Mouse (Mus musculus): Measurements from ENCODE around the gene Sypl2.
A peak's percentile ranks its signal among the peaks of the same experiment; 100 is the strongest.

Sypl2 gene

DNA sequence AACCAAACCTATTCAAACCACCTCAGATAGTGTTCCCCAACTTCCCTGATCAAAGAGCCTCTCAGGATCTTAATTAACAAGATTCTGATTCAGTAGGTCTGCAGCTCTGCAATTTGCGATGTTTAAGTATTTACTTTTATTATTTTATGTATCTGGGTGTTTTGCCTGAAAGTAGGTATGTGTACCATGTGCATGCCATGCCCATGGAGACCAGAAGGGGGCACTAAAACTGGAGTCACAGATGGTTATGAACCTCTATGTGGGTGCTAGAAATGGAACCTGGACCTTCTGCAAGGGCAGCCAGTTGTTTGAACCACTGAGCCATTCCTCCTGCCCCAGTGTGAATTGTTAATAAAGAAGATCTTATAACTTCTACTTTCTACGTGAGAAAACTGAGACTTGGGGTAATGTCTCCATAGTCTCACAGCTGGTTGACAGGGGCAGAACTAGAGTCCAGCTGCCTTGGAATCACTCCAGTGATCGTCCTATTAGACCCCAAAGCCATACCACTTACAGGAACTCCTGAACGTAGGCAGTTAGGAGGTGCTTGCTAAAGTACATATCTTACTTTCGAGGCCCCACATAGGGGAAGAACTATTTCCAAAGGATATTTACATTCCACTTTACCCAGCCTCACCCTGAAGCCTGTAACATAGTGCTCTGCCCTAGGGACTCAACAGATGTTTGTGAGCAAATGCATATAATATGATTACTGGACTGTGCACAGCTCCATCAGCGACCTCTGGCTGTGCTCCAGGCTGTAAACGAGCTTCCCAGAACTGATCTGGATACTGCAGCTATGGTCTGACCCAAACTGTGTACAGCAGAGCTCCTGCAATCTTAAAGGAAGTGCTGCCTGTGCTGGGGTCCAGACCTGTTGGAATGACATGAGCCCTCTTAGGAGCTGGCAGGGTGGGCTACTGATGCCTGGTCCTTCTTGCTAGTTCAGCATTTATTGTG is 47.4 kb downstream of the Sypl2 start:
- no peak for DNase-seq (ENCODE audit: low spot score)

DNA sequence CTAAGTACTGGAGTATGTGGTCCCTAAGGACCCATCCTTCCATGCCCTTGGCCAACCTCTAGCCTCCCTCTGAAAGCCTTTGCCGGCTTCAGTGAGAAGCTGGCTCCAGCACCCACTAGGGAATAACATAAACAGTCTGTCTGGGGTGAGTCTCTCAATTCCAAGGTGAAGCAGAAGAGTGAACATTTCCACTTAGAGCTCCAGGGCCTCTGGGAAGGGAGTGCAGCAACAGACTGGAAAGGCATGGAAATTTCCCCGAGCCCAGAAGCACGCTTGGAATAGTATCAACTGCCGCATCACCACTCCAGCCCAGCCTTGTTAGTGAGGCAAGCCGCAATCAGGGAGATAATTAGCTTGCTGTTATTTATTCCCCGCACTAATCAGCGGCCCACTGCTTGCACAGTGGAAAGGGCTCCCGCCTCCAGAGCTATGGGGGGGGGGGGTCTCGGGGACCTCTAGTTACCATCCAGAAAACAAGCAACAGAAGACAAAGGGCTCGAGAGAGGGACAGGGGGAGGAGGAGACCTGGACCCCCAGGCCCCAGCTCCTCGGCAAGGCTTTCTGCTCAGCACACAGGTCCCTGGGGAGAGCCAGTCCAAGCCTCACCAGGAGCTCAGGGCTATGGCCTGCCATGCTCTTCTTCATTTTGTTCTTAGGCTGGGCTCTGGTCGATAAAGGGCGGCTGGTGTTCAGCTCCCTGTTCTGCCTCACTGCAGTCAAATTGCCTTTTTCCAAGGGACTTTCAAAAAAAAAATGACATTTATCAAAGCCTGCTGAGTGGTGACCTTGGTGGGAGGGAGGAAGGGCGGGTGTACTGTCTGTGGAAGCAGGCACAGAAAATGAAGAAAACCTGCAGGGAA is 51.5 kb downstream of the Sypl2 start:
- DNase-seq (ENCODE audit: low spot score) = peak; percentile 64

DNA sequence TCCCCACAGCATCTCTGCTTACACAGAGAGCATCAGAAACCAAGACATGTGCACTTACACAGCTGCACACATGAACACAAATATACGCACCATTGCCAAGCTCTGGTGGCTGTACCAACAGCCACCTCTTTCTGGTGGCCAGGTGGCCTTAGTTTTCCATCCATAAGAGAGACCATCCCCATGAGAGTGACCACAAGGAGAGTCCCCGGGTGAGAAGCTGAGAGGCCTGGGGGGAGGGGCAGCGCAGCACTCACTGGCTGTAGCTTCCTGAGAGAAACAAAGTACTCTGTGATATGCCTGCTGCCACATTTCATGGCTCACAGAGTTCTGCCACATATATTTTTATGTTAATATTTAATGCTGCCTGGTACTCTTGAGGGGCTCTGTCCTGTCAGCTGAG is 57.2 kb downstream of the Sypl2 start:
- no peak for DNase-seq (ENCODE audit: low spot score)

DNA sequence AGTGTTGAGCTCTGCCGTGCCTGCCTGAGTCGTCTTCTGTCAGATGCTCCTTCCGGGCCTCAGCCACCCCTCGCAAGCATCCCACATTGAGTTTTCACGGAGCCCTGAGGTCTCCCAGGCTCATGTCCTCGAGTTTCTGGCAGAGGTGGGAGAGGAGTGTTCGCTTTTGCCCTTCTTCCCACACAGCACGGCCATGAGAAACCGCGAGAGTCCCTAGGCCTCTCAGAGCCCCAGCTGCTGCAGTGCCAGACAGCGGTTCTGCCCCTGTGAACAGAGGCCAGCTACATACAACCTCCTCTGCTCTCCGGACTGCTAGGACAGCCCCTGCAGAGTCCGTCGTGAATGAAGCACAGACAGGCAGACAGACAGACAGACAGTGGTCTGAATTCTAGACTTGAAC is 58.9 kb downstream of the Sypl2 start:
- no peak for DNase-seq (ENCODE audit: low spot score)

DNA sequence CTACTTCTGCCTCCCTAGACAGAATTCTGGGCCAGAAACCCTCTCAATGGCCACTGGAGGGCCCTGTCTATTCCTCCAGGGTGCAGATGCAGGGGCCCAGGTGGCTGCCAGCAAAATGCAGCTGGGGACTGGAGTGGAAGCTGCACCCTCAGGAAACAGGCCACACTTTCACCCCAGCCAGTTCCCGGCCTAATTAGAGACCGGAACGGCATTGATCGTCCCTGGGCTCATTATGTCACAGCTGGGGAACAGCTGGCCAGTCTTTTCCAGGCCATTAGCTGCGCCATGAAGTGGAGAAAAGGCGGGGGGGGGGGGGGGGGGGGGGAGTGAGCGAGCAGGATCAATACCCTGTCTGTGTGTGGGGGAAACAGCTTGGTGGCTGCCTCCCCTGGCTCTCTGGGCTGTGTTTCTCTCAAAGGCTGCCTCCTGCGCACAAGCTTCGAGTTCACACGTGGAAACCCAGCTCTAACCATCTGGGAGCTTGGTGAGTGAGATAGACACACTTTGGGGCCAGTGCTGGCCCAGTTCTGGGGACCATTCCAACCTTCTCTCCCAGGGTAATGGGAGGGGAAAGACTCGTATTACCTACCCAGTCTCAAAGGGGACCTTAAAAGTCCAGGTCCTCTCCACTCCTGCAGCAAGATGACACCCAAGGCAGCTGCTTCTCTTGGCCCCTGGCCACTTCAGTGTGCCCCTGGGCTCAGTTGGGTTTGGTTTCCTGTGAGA is 59.8 kb downstream of the Sypl2 start:
- DNase-seq (ENCODE audit: low spot score) = no peak

DNA sequence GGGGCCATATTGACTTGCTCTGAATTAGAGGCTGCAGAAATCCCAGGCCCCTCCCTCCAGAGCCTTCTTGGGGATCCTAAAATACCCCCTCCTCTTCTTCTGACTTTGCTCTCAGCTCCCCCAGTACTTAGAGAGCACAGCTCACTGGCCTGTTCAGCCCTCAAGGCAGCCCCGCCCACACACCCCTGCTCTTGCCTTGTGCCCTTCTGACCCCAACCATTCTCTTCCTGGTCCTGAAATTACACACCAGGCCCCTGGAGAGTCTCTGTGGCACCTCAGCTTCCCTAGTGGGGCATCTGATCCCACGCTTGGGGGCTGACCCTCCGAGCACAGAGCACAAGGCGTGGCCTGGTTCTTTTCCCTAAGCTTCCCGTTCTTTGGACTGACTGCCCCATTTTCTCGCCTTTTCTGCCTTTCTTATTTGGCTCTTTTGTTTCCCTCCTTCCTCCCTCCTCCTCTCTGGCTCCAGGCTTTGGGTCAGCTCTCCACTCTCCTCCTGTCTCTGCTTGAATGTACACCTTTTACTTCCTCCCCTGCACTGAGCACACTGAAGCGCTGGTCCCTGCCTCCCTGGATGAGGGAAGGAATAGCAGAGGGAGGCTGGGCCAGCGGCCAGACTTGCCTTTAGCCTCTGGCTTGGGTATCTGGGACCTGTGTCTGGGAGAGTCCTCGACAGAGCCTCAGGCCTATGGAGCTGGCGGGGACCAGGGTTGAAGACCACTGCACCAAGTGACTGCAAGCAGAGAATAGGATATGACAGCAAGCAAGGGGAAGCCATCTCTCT is 60.7 kb downstream of the Sypl2 start:
- DNase-seq (ENCODE audit: low spot score) = no peak

DNA sequence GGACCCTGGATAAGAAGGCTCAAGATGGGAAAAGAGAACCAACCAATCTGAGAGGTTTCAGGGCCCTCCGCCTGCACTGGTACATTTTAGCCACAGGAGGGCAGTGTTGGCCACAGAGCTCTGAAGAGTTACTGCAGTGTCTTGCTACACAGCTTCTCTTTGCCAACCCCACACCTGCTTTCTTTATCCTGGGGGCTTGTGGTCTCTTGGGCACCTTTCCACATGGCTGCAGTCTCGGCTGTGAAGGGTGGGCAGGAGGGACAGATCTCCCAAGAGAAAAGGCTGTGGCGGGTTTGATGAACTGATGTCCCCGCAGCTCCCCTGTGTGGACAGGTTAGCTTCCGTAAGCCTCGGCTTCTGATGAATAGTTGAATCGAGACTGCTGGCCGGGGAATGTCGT is 61.6 kb downstream of the Sypl2 start:
- DNase-seq (ENCODE audit: low spot score) = peak; percentile 48

DNA sequence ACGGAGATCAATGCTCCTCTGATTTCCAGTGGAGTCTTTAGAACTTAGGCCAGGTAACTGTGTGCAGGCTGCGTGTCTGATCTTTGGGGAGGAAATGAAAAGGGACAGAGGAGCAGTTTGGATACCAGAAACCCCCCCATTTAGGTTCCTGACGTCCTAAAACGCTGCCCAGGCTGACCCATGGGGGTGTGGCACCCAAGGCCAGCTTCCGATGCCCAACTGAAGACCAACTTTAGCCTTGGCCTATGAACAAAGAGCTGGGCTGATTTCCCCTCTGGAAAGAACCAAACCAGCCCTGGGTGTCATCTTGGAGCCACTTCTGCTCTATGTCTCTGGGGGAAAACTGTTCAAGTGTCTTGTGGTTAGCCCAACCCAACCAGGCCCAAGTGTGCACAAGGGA is 62.4 kb downstream of the Sypl2 start:
- DNase-seq (ENCODE audit: low spot score) = no peak
